Mouse (Mus musculus) MEL-GATA-1-ER (cell line): ENCODE results near the gene Extl2.

Source experiments
- DNase-seq: peaks from one replicate; pipeline ENCODE4 v3.0.0-alpha.2; 2012; ENCODE audit warnings: low read depth; ENCODE audit errors: extremely low read depth

Gene Extl2

GRCm38 (mm10) chr3:116007941-116008440 is 729 bp downstream of the Extl2 start:
- DNase-seq = peak; percentile 81

- DNase-seq = no peak
Measured at GRCm38 (mm10) chr3:116009622-116010344, 2.5 kb downstream of the Extl2 start.

DNA sequence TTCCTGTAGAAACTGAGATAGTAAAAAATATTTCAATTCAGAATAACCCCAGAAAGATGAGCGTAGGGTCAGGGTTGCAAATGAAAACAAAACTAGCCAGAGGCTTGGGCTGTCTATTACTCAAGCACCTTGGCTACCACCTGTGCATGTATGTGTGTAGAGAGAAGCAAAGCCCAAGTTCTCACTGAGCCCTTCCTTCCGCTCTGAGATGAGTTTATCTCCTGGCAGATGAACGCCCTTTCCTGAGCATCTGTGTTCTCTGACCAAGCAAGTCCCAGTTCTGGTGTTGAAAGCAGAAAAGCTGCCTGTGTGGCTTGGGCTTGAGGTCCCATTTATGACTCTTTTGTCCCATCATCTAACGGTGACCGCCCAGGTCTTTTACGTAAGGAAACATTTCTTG is 7.6 kb downstream of the Extl2 start:
- DNase-seq = no peak

DNA sequence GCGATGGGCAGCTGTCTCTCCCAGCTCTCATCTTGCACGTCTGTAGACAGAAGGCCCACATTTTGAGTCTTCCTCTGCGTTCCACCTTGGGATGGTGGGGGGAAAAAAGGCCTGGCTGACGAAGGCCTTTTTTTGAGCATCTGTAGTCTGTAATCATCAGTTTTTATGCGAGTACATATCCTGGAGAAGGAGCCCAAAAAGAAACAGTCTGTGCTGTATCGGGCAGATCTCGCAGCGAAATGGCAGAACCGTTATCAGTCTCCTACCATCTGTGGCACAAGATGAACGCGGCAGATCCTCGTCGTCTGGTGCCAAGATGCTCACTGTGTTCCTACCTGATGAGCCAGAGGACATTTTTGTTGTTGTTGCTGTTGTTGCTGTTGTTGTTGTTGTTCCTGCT is 8.9 kb downstream of the Extl2 start:
- DNase-seq = no peak

- no peak for DNase-seq
Measured at GRCm38 (mm10) chr3:116018606-116019005, 11.3 kb downstream of the Extl2 start.

- no peak for DNase-seq
Measured at GRCm38 (mm10) chr3:116019136-116019535, 11.9 kb downstream of the Extl2 start.

GRCm38 (mm10) chr3:116024236-116024635 is 17.0 kb downstream of the Extl2 start:
- no peak for DNase-seq

DNA sequence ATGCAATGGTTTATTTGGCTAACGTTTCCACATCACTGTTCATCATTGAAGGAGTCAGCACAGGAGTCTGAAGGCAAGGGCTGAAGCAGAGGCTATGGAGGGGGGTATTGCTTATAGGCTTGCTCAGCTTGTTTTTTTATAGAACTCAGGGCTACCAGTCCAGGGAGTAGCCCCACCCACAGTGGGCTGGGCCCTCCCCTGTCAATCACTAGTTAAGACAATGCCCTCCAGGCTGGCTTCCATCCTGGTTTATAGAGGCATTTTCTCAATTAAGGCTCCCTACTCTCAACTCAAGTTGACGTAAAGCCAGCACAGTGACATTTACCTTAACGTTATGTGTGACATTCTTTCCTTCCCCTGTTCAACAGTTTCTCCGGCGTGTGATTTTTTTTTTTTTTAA is 17.4 kb downstream of the Extl2 start:
- no peak for DNase-seq

DNA sequence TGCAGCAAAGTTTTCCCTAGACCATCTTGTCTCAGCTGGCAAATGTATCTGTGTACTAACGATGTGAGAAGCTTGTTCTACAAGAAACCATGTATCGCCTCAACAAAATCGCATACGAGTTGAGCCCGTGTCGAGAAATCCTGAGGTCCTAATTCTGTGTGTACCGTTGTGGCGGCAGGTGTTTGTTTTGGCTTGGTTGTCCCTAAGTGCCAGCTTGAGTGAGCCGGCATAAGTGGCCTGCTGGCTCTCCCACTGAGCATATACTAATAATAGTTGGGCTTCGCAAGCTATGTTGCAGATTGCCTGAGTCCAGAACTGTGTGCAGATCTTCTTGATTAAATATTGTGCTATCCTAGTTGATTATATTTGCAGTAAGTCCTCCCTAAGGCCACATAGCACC is 18.4 kb downstream of the Extl2 start:
- no peak for DNase-seq

- DNase-seq = no peak
Measured at GRCm38 (mm10) chr3:116026996-116027395, 19.7 kb downstream of the Extl2 start.

DNA sequence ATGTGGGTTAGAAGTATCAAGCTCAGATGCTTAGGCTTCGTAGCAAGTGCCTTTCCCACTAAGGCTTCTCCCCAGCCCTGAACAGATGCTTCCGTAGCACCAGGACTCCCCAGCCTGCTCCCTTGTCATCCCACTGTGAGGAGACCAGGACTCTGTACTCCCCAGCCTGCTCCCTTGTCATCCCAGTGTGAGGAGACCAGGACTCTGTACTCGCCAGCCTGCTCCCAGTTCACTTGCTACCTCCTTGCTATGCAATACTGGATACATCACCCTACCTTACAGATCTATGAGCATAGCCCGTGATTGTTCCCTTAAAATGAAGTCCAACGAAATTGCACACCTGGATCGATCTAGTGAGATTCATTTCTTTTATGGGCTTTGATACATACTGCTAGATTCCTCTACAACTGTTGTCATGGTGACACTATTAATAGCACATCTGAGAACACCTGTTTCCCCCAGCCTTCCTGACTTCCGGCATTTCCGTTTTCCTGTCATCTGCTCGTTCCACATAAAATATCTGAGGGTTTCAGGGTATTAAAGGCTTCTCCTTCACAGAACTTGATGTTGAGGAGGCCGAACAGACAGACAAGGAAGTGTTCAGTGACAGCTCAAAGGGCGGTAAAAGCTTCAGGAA is 23.0 kb downstream of the Extl2 start:
- DNase-seq = no peak

DNA sequence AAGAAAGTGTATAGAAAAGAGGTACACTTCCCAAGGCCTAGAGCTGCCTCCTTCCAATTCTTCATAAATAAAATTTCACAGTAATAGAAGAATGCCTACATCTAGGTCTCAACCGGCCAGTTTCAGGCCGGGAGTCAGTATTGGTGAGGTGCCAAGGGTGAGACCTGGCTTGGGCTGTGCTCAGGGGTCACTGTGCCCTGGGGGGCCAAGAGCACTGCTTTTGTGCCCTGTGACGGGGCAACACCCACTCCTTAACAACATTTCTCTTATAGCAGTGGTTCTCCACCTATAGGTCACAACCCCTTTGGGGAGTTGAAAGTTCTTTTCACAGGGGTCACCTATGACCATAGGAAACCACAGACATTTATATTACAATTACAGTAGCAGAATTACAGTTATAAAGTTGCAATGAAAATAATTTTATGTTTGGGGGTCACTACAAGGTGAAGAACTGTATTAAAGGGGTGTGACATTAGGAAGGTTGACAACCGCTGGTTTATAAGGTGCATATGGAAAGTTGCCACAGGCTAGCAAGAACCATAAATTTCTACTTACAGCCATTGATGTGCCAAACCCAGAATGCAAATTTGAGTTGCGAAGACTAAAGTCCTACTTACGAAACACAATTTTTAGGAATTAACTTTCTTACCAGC is 26.1 kb downstream of the Extl2 start:
- no peak for DNase-seq

- peak; percentile 35 for DNase-seq
Measured at GRCm38 (mm10) chr3:116033871-116034222, 26.6 kb downstream of the Extl2 start.

GRCm38 (mm10) chr3:116040776-116041175 is 33.5 kb downstream of the Extl2 start:
- DNase-seq = no peak

DNA sequence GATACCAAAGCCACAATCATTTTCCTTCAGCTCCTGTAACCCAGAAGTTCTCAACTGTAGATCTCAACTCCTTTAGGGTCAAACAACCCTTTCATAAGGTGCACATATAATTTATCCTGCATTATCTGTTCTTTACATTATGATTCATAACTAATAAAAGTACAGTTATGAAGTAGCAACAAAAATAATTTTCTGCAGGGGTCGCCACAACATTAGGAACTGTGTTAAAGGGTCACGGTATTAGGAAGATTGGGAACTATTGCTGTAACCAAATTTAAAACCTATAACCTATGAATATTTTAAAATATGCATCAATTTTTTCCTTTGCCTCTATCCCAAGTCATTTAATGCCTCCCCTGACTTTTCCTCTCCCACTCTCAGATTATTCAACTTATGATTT is 38.7 kb downstream of the Extl2 start:
- DNase-seq = no peak

GRCm38 (mm10) chr3:116047034-116047433 is 39.8 kb downstream of the Extl2 start:
- no peak for DNase-seq

DNA sequence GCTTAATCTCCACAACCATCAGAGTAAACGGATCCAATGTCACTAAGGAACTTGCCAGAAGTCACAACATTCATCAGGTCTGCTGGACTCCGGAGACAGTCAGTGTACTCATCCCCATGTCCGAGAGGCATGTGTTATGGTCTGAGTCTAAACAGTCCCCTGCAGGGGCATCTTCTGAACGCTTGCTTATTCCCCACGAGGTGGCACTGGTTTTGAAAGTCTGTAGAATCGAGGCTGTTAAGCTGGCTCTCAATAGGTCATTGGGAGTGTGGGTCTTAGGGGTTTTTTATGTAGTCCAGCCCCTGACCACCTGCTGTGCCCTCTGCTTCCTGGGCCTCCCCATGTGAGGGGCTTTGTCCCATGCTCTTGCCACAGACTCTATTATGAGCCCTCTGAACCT is 49.8 kb downstream of the Extl2 start:
- no peak for DNase-seq

DNA sequence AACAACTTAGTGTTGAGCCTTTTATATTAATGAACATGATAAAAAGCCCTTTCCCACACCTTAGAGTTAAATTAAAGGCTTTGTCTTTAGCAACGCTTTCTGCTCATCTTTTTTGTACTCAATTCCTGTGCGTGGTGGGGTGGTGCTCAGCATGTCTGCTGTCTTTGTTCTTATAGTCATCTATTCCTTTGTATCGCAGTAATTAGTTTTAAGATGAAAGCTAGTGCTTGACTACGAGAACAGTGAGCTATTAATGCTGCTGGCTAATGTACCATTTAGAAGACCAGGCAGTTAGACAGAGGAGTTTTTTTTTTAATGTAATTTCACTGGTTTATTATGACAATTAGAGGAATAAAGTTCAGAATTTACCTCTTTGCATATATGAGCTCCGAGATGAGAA is 53.1 kb downstream of the Extl2 start:
- DNase-seq = no peak

GRCm38 (mm10) chr3:116062141-116062540 is 54.9 kb downstream of the Extl2 start:
- no peak for DNase-seq

DNA sequence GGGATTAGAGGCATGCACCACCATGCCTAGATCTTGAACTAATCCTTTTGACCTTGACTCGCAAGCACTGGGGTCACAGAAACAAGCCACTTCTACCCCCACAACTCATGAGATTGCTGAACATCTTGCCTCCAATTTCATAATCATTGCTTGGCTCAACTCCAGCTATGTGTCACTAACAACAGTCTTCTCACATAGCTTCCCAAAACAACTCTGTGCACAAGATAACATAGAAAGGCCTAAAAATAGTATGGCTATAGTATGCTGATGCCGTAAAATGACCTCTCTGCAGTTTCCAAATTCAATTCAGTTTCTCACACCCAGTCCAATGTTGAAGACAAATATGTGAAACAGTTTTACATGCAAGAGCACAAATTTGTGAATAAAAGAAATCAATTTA is 65.3 kb downstream of the Extl2 start:
- no peak for DNase-seq

DNA sequence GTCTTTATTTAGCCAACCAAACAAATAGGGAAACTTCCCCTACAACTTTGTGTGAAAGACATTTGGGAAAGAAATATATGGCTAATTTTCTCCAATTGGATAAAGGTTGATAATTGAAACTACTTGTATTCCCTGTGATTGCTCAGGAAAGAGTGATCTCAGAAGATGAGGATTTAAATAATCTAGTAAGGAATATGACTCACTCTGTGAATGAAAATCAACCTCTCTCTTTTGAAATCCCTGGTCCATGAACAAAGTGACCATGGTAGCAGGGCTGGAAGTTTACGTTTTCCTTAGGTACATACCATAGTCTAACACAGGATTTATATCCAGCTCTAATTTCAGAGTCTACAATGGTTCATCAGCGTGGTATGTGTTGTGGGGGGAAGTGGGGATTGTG is 69.5 kb downstream of the Extl2 start:
- no peak for DNase-seq

DNA sequence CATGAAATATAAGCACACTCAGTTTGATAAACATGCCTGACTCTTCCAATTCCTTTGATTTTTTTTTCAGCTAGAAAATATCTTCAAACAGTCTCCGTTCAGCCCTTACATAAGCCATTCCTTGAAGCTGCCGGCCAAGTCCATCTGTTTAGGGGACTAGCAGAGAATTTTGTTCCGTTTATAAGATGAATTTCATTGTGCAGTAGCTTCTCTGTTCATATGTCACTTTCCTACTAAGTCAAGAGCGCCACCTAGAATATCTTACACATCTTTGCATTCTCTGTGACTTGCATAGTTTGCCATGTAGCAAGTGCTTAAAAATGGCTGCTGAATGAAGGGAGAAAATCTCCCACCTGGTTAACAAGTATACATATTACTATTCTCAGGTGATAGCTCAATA is 71.2 kb downstream of the Extl2 start:
- DNase-seq = no peak
